Mouse (Mus musculus): ENCODE measurements at regions not wholly inside any gene's neighbourhood (a gene's known extent, or its start where the extent isn't known, plus 50 kb on each side); places are given as distances from the start of the nearest gene placed in this dataset.
"Not testable (repeated sequence)": the region's sequence is repeated elsewhere in the genome, so short reads cannot be mapped to it uniquely, and the experiment has no call there.

DNA sequence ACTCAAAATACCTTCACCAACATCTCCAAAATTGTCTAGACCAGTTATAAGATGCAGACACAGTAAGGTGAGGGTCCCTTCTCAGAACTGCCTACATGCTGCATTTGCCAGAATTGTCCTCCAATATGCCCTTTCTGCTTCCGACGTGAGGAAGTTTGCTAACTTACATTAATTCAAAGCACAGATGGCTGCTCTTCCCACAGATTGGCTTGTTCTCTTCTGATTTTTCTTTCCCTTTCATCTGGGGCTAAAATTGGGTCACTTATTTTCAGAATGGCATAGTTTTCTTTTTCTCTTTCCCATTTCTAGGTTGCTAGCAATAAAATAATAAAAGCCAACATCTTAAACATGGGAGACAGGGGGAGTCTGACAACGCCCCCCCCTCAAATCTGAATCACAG, 778.8 kb downstream of the Rab28 start:
- Histone ChIP-seq H3K9ac (replicated peaks) (no peak overlapping the region), H3K27ac (no peak overlapping the region), H3K9me3 (ENCODE audit: control insufficient read depth, low read length) (no peaks in the 10 kb centered on the region), H3K4me2 (ENCODE audit: low read depth) (no peak overlapping the region), H3K36me3 (replicated peaks; ENCODE audit: control insufficient read depth, insufficient read depth, low read depth) (no peaks in the 10 kb centered on the region), H3K4me3 (ENCODE audit: insufficient read depth in 1 of 2, low read depth in 2 of 2, low read length in 2 of 2) (no peak overlapping the region), H3K4me1 (replicated peaks; ENCODE audit: control insufficient read depth in 2 of 2, insufficient read depth in 2 of 2, low read length in 1 of 2) (no peaks in the 10 kb centered on the region), H3K27me3 (ENCODE audit: control insufficient read depth, insufficient read depth, low read length) (no peaks in the 10 kb centered on the region)
- ATAC-seq (ENCODE audit: insufficient read depth): no peak
- DNase-seq (ENCODE audit: low read depth in 3 of 3, low spot score in 3 of 3): no peak
- TF ChIP-seq EP300 (IDR thresholded peaks at IDR 0.05; ENCODE audit: low read depth) (no peak), CTCF (IDR thresholded peaks at IDR 0.05; ENCODE audit: low read depth) (no peak)
- WGBS (ENCODE audit: insufficient replicate concordance): 51% methylated on average over 3 of the region's 3 CpGs

DNA sequence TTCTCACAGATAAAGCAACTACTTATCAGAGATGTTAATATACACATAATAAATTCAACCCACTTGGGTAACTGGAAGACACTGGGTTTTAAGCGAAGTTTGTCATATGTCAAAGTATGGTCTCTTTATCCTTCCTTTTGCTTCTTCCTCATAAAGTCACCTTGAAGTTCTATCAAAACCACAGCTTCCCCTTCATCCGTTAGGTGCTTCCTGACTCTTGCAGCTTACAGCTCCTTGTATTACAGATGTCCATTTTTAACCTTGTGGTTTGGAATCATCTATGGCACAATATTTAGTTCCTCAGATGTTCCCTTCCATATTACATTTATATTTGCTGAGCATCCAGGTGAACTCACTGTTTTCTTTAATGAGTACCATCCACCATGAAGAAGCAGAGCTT, 787.0 kb downstream of the Rab28 start:
- no peak for DNase-seq (ENCODE audit: low read depth in 3 of 3, low spot score in 3 of 3)
- no peak for ATAC-seq (ENCODE audit: insufficient read depth)
- no peaks in the 10 kb centered on the region for H3K36me3 ChIP-seq (replicated peaks; ENCODE audit: control insufficient read depth, insufficient read depth, low read depth)
- 18% methylated on average over 2 of the region's 2 CpGs for WGBS (ENCODE audit: insufficient replicate concordance)
- no peak overlapping the region for H3K9ac ChIP-seq (replicated peaks)
- no peak overlapping the region for H3K4me3 ChIP-seq (ENCODE audit: insufficient read depth in 1 of 2, low read depth in 2 of 2, low read length in 2 of 2)
- H3K4me1 ChIP-seq (replicated peaks; ENCODE audit: control insufficient read depth in 2 of 2, insufficient read depth in 2 of 2, low read length in 1 of 2): no peaks in the 10 kb centered on the region
- H3K27ac ChIP-seq: no peak overlapping the region
- no peak overlapping the region for H3K4me2 ChIP-seq (ENCODE audit: low read depth)
- no peaks in the 10 kb centered on the region for H3K27me3 ChIP-seq (ENCODE audit: control insufficient read depth, insufficient read depth, low read length)
- H3K9me3 ChIP-seq (ENCODE audit: control insufficient read depth, low read length): no peaks in the 10 kb centered on the region
- TF ChIP-seq CTCF (IDR thresholded peaks at IDR 0.05; ENCODE audit: low read depth): no peak

DNA sequence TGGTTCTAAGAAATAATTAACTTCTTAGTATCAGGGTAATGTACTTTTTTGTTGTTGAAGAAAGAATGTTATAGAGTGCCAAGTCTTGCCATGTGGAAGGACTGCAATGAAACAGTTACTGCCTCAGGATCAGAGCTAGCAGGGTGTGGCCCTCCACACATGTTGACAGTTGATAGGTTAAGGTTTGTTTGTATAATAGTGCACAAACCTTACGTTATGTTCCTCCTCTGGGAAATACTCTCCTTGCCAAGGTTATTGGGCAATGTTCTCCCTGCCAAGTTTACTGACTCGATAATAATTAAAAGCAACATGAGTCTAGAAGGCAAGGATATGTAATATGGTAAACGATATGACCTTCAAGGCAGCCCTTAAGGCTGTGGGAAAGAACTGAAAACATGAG, 799.2 kb downstream of the Rab28 start:
- TF ChIP-seq CTCF (IDR thresholded peaks at IDR 0.05; ENCODE audit: low read depth): no peak
- no peak for TF ChIP-seq EP300 (IDR thresholded peaks at IDR 0.05; ENCODE audit: low read depth)
- Histone ChIP-seq H3K4me2 (ENCODE audit: low read depth) (no peak overlapping the region), H3K27ac (no peak overlapping the region), H3K27me3 (ENCODE audit: control insufficient read depth, insufficient read depth, low read length) (no peaks in the 10 kb centered on the region), H3K36me3 (replicated peaks; ENCODE audit: control insufficient read depth, insufficient read depth, low read depth) (no peaks in the 10 kb centered on the region), H3K9ac (replicated peaks) (no peak overlapping the region), H3K9me3 (ENCODE audit: control insufficient read depth, low read length) (no peaks in the 10 kb centered on the region), H3K4me1 (replicated peaks; ENCODE audit: control insufficient read depth in 2 of 2, insufficient read depth in 2 of 2, low read length in 1 of 2) (no peaks in the 10 kb centered on the region), H3K4me3 (ENCODE audit: insufficient read depth in 1 of 2, low read depth in 2 of 2, low read length in 2 of 2) (no peak overlapping the region)
- DNase-seq (ENCODE audit: low read depth in 3 of 3, low spot score in 3 of 3) (no peak), ATAC-seq (ENCODE audit: insufficient read depth) (no peak)
- 59% methylated on average over 3 of the region's 3 CpGs for WGBS (ENCODE audit: insufficient replicate concordance)

DNA sequence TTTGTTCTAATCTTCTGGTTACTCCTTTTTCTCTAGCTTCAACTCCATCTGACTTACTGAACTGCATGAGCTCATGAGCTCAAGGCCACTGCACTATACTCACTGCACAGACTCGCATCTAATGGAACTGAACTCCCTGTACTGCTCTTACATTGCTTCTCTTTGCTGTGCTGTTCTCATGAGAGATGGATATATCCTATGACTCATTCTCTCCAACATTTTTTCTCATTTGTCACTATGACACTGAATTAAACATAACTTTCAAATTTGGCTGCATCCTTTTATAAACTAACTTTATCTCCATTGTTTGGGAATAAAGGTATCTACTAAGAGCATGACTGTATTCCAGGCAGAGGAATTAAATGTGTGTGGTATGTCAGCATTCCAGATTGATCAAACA, 806.2 kb downstream of the Rab28 start:
- H3K36me3 ChIP-seq (replicated peaks; ENCODE audit: control insufficient read depth, insufficient read depth, low read depth): no peaks in the 10 kb centered on the region
- no peak overlapping the region for H3K9ac ChIP-seq (replicated peaks)
- TF ChIP-seq CTCF (IDR thresholded peaks at IDR 0.05; ENCODE audit: low read depth) (no peak), EP300 (IDR thresholded peaks at IDR 0.05; ENCODE audit: low read depth) (no peak)
- H3K9me3 ChIP-seq (ENCODE audit: control insufficient read depth, low read length): no peaks in the 10 kb centered on the region
- no peaks in the 10 kb centered on the region for H3K4me1 ChIP-seq (replicated peaks; ENCODE audit: control insufficient read depth in 2 of 2, insufficient read depth in 2 of 2, low read length in 1 of 2)
- DNase-seq (ENCODE audit: low read depth in 3 of 3, low spot score in 3 of 3) (no peak), ATAC-seq (ENCODE audit: insufficient read depth) (no peak)
- no peaks in the 10 kb centered on the region for H3K27me3 ChIP-seq (ENCODE audit: control insufficient read depth, insufficient read depth, low read length)
- no peak overlapping the region for H3K27ac ChIP-seq
- whole genome bisulfite sequencing (ENCODE audit: insufficient replicate concordance): 49% methylated on average over 1 of the region's 1 CpGs
- H3K4me3 ChIP-seq (ENCODE audit: insufficient read depth in 1 of 2, low read depth in 2 of 2, low read length in 2 of 2): no peak overlapping the region
- H3K4me2 ChIP-seq (ENCODE audit: low read depth): no peak overlapping the region

DNA sequence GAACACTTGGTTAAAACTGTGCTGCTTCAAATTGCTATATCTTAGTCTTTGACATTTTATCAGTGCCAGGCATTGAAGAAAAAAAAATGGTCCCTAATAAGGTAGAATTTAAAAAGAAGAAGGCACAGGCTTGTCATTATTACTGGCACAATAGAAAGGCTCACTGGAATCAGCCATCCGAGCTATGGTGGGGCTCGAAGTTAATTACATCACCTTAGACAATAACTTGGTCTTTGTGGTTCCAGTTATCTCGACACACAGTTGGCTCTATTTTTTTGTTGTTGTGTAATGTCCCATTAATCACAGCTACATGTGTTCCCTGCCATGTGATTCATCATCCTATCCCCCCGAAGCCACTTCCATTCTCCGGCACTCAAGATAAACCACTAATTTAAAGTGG, 825.1 kb downstream of the Rab28 start:
- Histone ChIP-seq H3K4me2 (ENCODE audit: low read depth) (no peak overlapping the region), H3K9me3 (ENCODE audit: control insufficient read depth, low read length) (no peaks in the 10 kb centered on the region), H3K27me3 (ENCODE audit: control insufficient read depth, insufficient read depth, low read length) (no peaks in the 10 kb centered on the region), H3K27ac (no peak overlapping the region), H3K36me3 (replicated peaks; ENCODE audit: control insufficient read depth, insufficient read depth, low read depth) (no peaks in the 10 kb centered on the region), H3K9ac (replicated peaks) (no peak overlapping the region), H3K4me1 (replicated peaks; ENCODE audit: control insufficient read depth in 2 of 2, insufficient read depth in 2 of 2, low read length in 1 of 2) (no peaks in the 10 kb centered on the region), H3K4me3 (ENCODE audit: insufficient read depth in 1 of 2, low read depth in 2 of 2, low read length in 2 of 2) (no peak overlapping the region)
- ATAC-seq (ENCODE audit: insufficient read depth) (no peak), DNase-seq (ENCODE audit: low read depth in 3 of 3, low spot score in 3 of 3) (no peak)
- WGBS (ENCODE audit: insufficient replicate concordance): 37% methylated on average over 5 of the region's 5 CpGs
- TF ChIP-seq EP300 (IDR thresholded peaks at IDR 0.05; ENCODE audit: low read depth) (no peak), CTCF (IDR thresholded peaks at IDR 0.05; ENCODE audit: low read depth) (no peak)

DNA sequence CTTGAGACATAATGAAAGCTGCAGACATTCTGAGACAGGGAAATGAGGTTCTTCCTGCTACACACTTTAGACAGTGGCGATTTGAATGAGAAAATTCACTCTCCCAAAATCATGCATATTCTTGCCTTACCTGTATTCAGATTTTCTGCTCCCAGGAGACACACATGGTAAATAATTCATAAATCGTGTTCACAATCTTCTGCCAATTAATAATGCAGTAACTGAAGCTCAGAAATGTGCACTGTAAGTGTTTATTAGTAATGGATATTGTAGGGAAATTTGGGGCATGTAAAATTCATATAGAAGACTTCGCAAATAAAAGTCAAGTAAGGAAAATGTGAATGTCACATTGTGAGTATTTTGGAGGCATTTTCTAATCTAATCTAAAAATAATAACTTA, 830.2 kb downstream of the Rab28 start:
- WGBS (ENCODE audit: insufficient replicate concordance): 44% methylated on average over 3 of the region's 3 CpGs
- no peak for ATAC-seq (ENCODE audit: insufficient read depth)
- TF ChIP-seq CTCF (IDR thresholded peaks at IDR 0.05; ENCODE audit: low read depth) (no peak), EP300 (IDR thresholded peaks at IDR 0.05; ENCODE audit: low read depth) (no peak)

DNA sequence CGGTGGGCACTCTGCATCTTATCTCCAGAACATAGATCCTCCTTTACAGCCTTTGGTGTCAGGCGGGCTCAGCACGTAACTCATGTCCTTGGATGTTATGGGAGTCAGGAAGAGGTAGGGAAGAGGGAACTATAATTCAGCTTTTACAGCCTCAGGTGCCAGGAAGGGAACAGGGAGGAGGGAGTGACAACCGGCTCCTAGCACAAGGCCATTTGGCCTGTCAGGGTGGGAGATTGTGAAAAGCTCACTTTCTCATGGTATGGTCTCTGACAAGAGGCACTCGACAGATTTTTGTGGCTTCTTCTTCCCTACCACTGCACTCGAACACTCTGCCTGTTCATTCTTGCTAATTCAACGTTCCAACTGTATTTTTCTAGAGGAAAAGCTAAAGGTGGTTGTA, 845.6 kb downstream of the Rab28 start:
- WGBS (ENCODE audit: insufficient replicate concordance): 65% methylated on average over 7 of the region's 7 CpGs
- H3K9me3 ChIP-seq (ENCODE audit: control insufficient read depth, low read length); DNase-seq (ENCODE audit: low read depth in 3 of 3, low spot score in 3 of 3); H3K9ac ChIP-seq (replicated peaks); H3K4me3 ChIP-seq (ENCODE audit: insufficient read depth in 1 of 2, low read depth in 2 of 2, low read length in 2 of 2); ATAC-seq (ENCODE audit: insufficient read depth); H3K36me3 ChIP-seq (replicated peaks; ENCODE audit: control insufficient read depth, insufficient read depth, low read depth); H3K4me2 ChIP-seq (ENCODE audit: low read depth); H3K4me1 ChIP-seq (replicated peaks; ENCODE audit: control insufficient read depth in 2 of 2, insufficient read depth in 2 of 2, low read length in 1 of 2); H3K27ac ChIP-seq; H3K27me3 ChIP-seq (ENCODE audit: control insufficient read depth, insufficient read depth, low read length): not testable (repeated sequence)

More for the DNA sequence above, 830.2 kb downstream of the Rab28 start:
- Histone ChIP-seq H3K27ac (no peak overlapping the region), H3K9me3 (ENCODE audit: control insufficient read depth, low read length) (no peaks in the 10 kb centered on the region), H3K4me1 (replicated peaks; ENCODE audit: control insufficient read depth in 2 of 2, insufficient read depth in 2 of 2, low read length in 1 of 2) (no peaks in the 10 kb centered on the region), H3K27me3 (ENCODE audit: control insufficient read depth, insufficient read depth, low read length) (no peaks in the 10 kb centered on the region), H3K9ac (replicated peaks) (no peak overlapping the region), H3K36me3 (replicated peaks; ENCODE audit: control insufficient read depth, insufficient read depth, low read depth) (no peaks in the 10 kb centered on the region), H3K4me3 (ENCODE audit: insufficient read depth in 1 of 2, low read depth in 2 of 2, low read length in 2 of 2) (no peak overlapping the region), H3K4me2 (ENCODE audit: low read depth) (no peak overlapping the region)
- DNase-seq (ENCODE audit: low read depth in 3 of 3, low spot score in 3 of 3): no peak
